Mouse (Mus musculus) small intestine, adult 2 months (tissue): ENCODE measurements at regions not wholly inside any gene's neighbourhood (a gene's known extent, or its start where the extent isn't known, plus 50 kb on each side); places are given as distances from the start of the nearest gene placed in this dataset.

Source experiments
- H3K27ac ChIP-seq: fragments of 200-500 bp; 2 replicates; pipeline ENCODE4 v1.5.1; 2012; ENCODE audit warnings: low read depth, low read length, control low read depth, inconsistent platforms; ENCODE audit not compliant: insufficient read depth
- H3K27me3 ChIP-seq: fragments of 200-500 bp; 2 replicates; pipeline ENCODE4 v1.6.1; 2012; ENCODE audit warnings: mild to moderate bottlenecking, moderate library complexity, low read length, inconsistent platforms; ENCODE audit not compliant: control insufficient read depth, insufficient read depth
- H3K36me3 ChIP-seq: fragments of 200-500 bp; 2 replicates; pipeline ENCODE4 v1.6.1; 2012; ENCODE audit warnings: mild to moderate bottlenecking, low read length, control low read depth, inconsistent platforms; ENCODE audit not compliant: control insufficient read depth, insufficient read depth
- H3K4me1 ChIP-seq: fragments of 200-500 bp; 2 replicates; pipeline ENCODE4 v1.6.1; 2012; ENCODE audit warnings: low read length, inconsistent platforms, mixed read lengths; ENCODE audit not compliant: control insufficient read depth, insufficient read depth, insufficient read length
- H3K4me3 ChIP-seq: fragments of 200-500 bp; 2 replicates; pipeline ENCODE4 v1.5.1; 2012; ENCODE audit warnings: low read depth, mild to moderate bottlenecking, control low read depth, inconsistent platforms, low read length, moderate library complexity
- CTCF ChIP-seq: fragments of 200-500 bp; IDR thresholded peaks from 2 replicates; pipeline ENCODE4 v1.5.1; 2012; ENCODE audit warnings: low read depth, mild to moderate bottlenecking, control low read depth, inconsistent platforms, low read length, moderate library complexity, mixed read lengths; ENCODE audit not compliant: insufficient replicate concordance, insufficient read length; ENCODE audit errors: extremely low read depth
- POLR2A ChIP-seq: fragments of 200-500 bp; IDR thresholded peaks from 2 replicates; pipeline ENCODE4 v1.6.1; 2012; ENCODE audit warnings: low read depth, mild to moderate bottlenecking, control low read depth, inconsistent platforms, low read length, moderate library complexity
- WGBS: fragments of 180-500 bp; shearing (Covaris S2); methylation state at CpG from one replicate; pipeline ENCODE4 v1.1.7; 2018; 5-methylcytosine and 5-hydroxymethylcytosine counted together

GRCm38 (mm10) chr5:17292559-17292958 is 80.4 kb upstream of the Speer4f2 start:
- H3K4me3 ChIP-seq, result no peak overlapping the region
- 50% methylated on average over 2 of the region's 2 CpGs for WGBS

GRCm38 (mm10) chr5:17296571-17297035 is 76.4 kb upstream of the Speer4f2 start:
- H3K4me3 ChIP-seq, result no peak overlapping the region
- WGBS, result 25% methylated on average over 4 of the region's 4 CpGs
- TF ChIP-seq POLR2A (no peak), CTCF (no peak)
- H3K27me3 ChIP-seq, result no peaks in the 10 kb centered on the region
- no peaks in the 10 kb centered on the region for H3K36me3 ChIP-seq
- H3K27ac ChIP-seq, result no peak overlapping the region
- H3K4me1 ChIP-seq, result no peaks in the 10 kb centered on the region

More at GRCm38 (mm10) chr5:17292559-17292958, 80.4 kb upstream of the Speer4f2 start:
- H3K27ac ChIP-seq, result no peak overlapping the region
- no peaks in the 10 kb centered on the region for H3K36me3 ChIP-seq
- no peaks in the 10 kb centered on the region for H3K4me1 ChIP-seq
- TF ChIP-seq POLR2A (no peak), CTCF (no peak)
- H3K27me3 ChIP-seq, result no peaks in the 10 kb centered on the region

GRCm38 (mm10) chr5:17299846-17300245 is 73.1 kb upstream of the Speer4f2 start:
- TF ChIP-seq POLR2A (no peak), CTCF (no peak)
- H3K27ac ChIP-seq, result no peak overlapping the region
- no peak overlapping the region for H3K4me3 ChIP-seq
- H3K36me3 ChIP-seq, result no peaks in the 10 kb centered on the region
- no peaks in the 10 kb centered on the region for H3K4me1 ChIP-seq
- no peaks in the 10 kb centered on the region for H3K27me3 ChIP-seq

GRCm38 (mm10) chr5:17321501-17321900 is 51.5 kb upstream of the Speer4f2 start:
- Histone ChIP-seq H3K4me3 (no peak overlapping the region), H3K36me3 (no peaks in the 10 kb centered on the region), H3K4me1 (no peaks in the 10 kb centered on the region), H3K27ac (no peak overlapping the region), H3K27me3 (no peaks in the 10 kb centered on the region)
- no peak for TF ChIP-seq POLR2A
